Mouse (Mus musculus) kidney, adult 2 months (tissue): Measurements from ENCODE around the gene Carmil2. TPM values are rescaled to one million over a fixed set of nuclear protein-coding genes. Genes with fewer than 3 reads are reported as not detected.

Experiments
- DNase-seq: peaks from one replicate; pipeline ENCODE4 v3.0.0; 2021
- H3K27ac ChIP-seq: fragments of 200-500 bp; 2 replicates; pipeline ENCODE4 v1.5.1; 2012; ENCODE audit warnings: low read depth, low read length, control low read depth, inconsistent platforms; ENCODE audit not compliant: insufficient read depth
- H3K27me3 ChIP-seq: fragments of 200-500 bp; replicated peaks from 2 replicates; pipeline ENCODE4 v1.6.1; 2012; ENCODE audit warnings: mild to moderate bottlenecking, moderate library complexity, low read length, inconsistent platforms; ENCODE audit not compliant: control insufficient read depth, insufficient read depth
- H3K36me3 ChIP-seq: fragments of 200-500 bp; 2 replicates; pipeline ENCODE4 v1.6.1; 2012; ENCODE audit warnings: mild to moderate bottlenecking, moderate library complexity, low read length, inconsistent platforms; ENCODE audit not compliant: control insufficient read depth, insufficient read depth
- H3K4me1 ChIP-seq: fragments of 200-500 bp; 2 replicates; pipeline ENCODE4 v1.6.1; 2011; ENCODE audit warnings: low read length; ENCODE audit not compliant: control insufficient read depth, insufficient read depth
- H3K4me3 ChIP-seq: fragments of 200-500 bp; 2 replicates; pipeline ENCODE4 v1.5.1; 2011; ENCODE audit warnings: mild to moderate bottlenecking, low read depth, low read length, control low read depth; ENCODE audit not compliant: insufficient read depth
- CTCF ChIP-seq: fragments of 200-500 bp; conservative IDR thresholded peaks from 2 replicates; pipeline ENCODE4 v1.5.1; 2011; ENCODE audit warnings: low read depth, mild to moderate bottlenecking, control low read depth, low read length, moderate library complexity, mixed read lengths; ENCODE audit not compliant: insufficient read depth, insufficient read length
- POLR2A ChIP-seq: fragments of 200-500 bp; IDR thresholded peaks from one replicate; pipeline ENCODE4 v1.6.1; 2011; ENCODE audit warnings: low read depth, low read length, control low read depth
- WGBS: fragments of 180-500 bp; shearing (Covaris S2); methylation state at CpG from one replicate; pipeline ENCODE4 v1.1.7; 2018; 5-methylcytosine and 5-hydroxymethylcytosine counted together
- polyA plus RNA-seq: library from polyadenylated mRNA; depleted of rRNA; stranded (reverse); fragments of >200 nt; gene quantifications from 2 replicates; pipeline ENCODE4 v1.2.3, GENCODE M21; 2012; rRNA removed

Carmil2 gene
- polyA plus RNA-seq, 1 experiment, result 2.7 TPM

DNA sequence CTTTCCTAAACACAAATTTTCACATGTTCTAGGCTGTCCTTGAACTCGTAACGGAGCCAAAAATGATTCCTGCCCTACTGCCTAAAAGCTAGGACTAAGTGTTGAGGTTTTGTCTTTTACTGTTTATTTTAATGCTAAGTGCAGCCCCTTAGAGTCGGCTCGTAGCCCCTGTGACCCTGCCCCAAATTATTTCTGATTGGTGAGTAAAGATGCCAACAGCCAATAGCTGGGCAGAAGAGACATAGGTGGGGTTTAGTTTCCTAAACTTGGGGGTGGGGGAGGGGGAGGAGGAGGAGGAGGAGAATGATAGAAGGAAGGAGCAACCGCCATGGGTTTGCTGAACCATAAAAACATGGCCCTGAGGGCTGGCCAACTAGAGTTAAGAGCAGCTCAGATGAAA lies 39.7 kb downstream of the Carmil2 start:
- Histone ChIP-seq H3K4me3 (no peak overlapping the region), H3K27ac (no peak overlapping the region), H3K4me1 (0 out of 2 replicates have a peak, but pooled peaks cover 5% of the 10 kb centered on the region), H3K36me3 (no peaks in the 10 kb centered on the region), H3K27me3 (no peaks in the 10 kb centered on the region)
- 89% methylated on average over 5 of the region's 5 CpGs for WGBS
- no peak for DNase-seq
- no peak for TF ChIP-seq POLR2A
- no peak for TF ChIP-seq CTCF

DNA sequence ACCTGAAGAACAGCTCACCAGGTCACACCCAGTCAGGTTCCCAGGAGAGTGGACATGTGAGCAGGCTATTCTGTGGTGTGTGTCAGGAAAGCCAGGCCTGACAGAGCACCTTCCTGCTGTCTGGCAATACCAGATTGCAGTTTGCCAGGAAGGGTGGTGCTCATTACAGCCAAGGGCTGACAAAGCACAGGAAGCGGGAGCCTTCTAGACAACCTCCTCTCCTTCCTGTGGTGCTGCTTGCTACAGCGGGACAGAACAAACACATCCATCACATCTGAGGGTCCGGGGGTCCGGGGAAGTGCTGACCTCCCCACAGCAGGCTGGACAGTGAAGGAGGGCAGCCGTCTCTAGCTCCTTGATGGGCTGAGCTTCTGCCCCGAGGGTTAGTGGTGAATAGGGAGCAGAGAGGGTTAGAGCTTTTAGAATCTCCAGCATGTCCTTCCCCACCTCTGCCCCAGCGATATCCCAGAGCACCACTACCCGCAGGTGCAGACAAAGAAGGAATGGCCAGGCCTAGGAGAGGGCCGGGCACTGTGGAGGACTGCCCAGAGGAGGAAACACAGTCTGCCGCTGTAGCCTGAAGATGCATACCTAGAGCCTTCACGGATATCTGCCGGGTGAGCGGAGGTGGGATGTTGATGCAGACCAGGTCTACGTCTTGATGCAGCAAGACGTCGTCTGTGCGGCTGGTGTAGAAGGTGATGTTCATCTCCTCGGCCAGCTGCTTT lies 41.5 kb downstream of the Carmil2 start:
- Histone ChIP-seq H3K4me1 (0 out of 2 replicates have a peak, but pooled peaks cover 5% of the 10 kb centered on the region), H3K36me3 (no peaks in the 10 kb centered on the region), H3K4me3 (peak overlapping the region; percentile 15; the same call in 1 of the 2 replicates), H3K27me3 (no peaks in the 10 kb centered on the region), H3K27ac (peak overlapping the region; percentile 63)
- peak; percentile 90 for DNase-seq
- 68% methylated on average over 18 of the region's 18 CpGs for WGBS
- no peak for TF ChIP-seq POLR2A
- no peak for TF ChIP-seq CTCF

DNA sequence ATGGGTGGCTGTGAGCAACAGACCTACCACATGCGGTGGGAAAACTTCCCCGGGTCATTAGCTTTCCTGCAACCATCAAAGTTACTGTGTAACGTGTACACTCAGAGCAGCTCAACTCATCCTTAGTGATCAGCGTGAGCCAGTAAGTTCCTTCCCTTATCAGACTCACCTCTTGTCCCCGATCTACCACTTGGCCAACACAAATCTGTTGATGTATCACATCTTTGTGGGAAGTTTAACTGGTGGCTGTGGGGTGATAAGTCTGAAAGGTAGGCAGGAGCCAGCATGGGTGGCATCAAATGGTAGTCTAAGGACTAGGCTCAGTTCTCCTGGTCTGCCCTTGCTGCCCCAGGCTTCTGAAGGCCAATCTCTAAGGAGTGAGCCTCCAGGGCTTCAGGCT lies 46.1 kb downstream of the Carmil2 start:
- no peaks in the 10 kb centered on the region for H3K27me3 ChIP-seq
- no peaks in the 10 kb centered on the region for H3K36me3 ChIP-seq
- WGBS, result 56% methylated on average over 5 of the region's 5 CpGs
- no peak overlapping the region for H3K4me3 ChIP-seq
- H3K4me1 ChIP-seq, result no peaks in the 10 kb centered on the region
- DNase-seq, result no peak
- no peak overlapping the region for H3K27ac ChIP-seq
- no peak for TF ChIP-seq CTCF
- TF ChIP-seq POLR2A, result no peak

DNA sequence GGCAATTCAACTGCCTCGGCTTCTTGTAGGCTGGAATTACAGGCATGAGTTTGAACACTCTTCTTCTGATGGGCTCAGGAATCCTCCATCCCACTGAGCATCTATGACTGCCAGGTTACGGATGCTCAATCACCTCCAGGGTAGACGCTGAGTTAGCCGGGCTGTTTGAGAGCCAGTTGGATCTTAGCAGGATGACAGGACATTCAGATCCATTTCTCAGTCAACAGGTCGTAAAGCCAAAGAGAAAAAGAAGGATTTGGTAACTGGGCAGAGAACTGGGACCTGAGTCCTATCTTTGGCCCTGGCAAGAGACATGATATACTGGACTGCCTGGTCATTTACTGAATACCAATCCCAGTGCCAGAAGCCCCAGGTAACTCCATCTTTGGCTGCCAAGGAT lies 53.1 kb downstream of the Carmil2 start:
- Histone ChIP-seq H3K27ac (no peak overlapping the region), H3K36me3 (no peaks in the 10 kb centered on the region), H3K27me3 (no peaks in the 10 kb centered on the region), H3K4me1 (no peaks in the 10 kb centered on the region; the same call in 1 of the 2 replicates), H3K4me3 (no peak overlapping the region)
- DNase-seq, result no peak
- TF ChIP-seq CTCF (no peak), POLR2A (no peak)
- 80% methylated on average over 5 of the region's 5 CpGs for WGBS

DNA sequence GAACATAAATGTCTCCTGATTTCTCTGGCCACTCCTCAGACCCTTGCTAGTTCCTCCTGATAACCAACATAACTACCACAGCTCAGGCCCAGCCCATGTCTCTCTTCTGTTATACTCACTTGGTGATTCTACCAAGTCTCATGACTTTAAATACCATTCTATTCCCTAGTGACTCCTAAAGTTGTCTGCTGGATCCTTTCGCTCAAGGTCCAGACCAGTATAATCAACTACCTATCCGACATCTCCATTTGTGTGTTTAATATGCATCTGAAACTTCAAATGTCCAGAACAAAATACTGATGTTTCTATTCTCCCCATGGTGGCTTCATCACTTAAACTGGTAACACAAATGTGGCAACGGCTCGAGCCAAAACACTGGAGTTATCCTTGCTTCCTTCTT lies 57.2 kb downstream of the Carmil2 start:
- TF ChIP-seq POLR2A, result no peak
- TF ChIP-seq CTCF, result no peak
- H3K27me3 ChIP-seq, result no peaks in the 10 kb centered on the region
- H3K36me3 ChIP-seq, result no peaks in the 10 kb centered on the region
- 66% methylated on average over 4 of the region's 4 CpGs for WGBS
- DNase-seq, result peak; percentile 33
- peak overlapping the region; percentile 64 for H3K27ac ChIP-seq
- H3K4me3 ChIP-seq, result no peak overlapping the region
- H3K4me1 ChIP-seq, result peaks cover 11% of the 10 kb centered on the region

Other genes with a start within 250 kb of the Carmil2 start
- gene Tppp3, start 214.7 kb upstream of the Carmil2 start, polyA plus RNA-seq, result 11.9 and 19.3 TPM in 2 replicates
- gene Zdhhc1, start 189.4 kb upstream of the Carmil2 start, polyA plus RNA-seq, result 47.6 and 57.7 TPM in 2 replicates
- gene Hsd11b2, start 167.5 kb upstream of the Carmil2 start, polyA plus RNA-seq, result 310 and 336 TPM in 2 replicates
- gene Atp6v0d1, start 120.2 kb upstream of the Carmil2 start, polyA plus RNA-seq, result 161 and 182 TPM in 2 replicates
- gene Ripor1, start 81.0 kb upstream of the Carmil2 start, polyA plus RNA-seq, result 50.6 and 54.8 TPM in 2 replicates
- 13.3 and 16.7 TPM in 2 replicates for gene Ctcf, start 49.7 kb upstream of the Carmil2 start, polyA plus RNA-seq
- gene Agrp, start 48.9 kb upstream of the Carmil2 start, polyA plus RNA-seq, result 0.13 and 0.31 TPM in 2 replicates
- 39.9 and 44.4 TPM in 2 replicates for gene Acd, start 14.8 kb downstream of the Carmil2 start, polyA plus RNA-seq
- 18.7 and 20.8 TPM in 2 replicates for gene Pard6a, start 14.9 kb downstream of the Carmil2 start, polyA plus RNA-seq
- 0.10 and 0.19 TPM in 2 replicates for gene 4933405L10Rik, start 21.4 kb downstream of the Carmil2 start, polyA plus RNA-seq
- 6.8 and 7.6 TPM in 2 replicates for gene Enkd1, start 21.9 kb downstream of the Carmil2 start, polyA plus RNA-seq
- 7.5 and 7.8 TPM in 2 replicates for gene Gfod2, start 72.4 kb downstream of the Carmil2 start, polyA plus RNA-seq
- 22.1 and 24.8 TPM in 2 replicates for gene Ranbp10, start 141.1 kb downstream of the Carmil2 start, polyA plus RNA-seq
- 0.05 TPM in 1 of 2 replicates, not detected in the other for gene Tsnaxip1, start 141.5 kb downstream of the Carmil2 start, polyA plus RNA-seq
- 6.7 and 7.3 TPM in 2 replicates for gene Cenpt, start 167.0 kb downstream of the Carmil2 start, polyA plus RNA-seq
- gene Thap11, start 168.9 kb downstream of the Carmil2 start, polyA plus RNA-seq, result 41.5 and 45.3 TPM in 2 replicates
- gene Nutf2, start 174.3 kb downstream of the Carmil2 start, polyA plus RNA-seq, result 34.5 and 61.6 TPM in 2 replicates
- gene Edc4, start 194.6 kb downstream of the Carmil2 start, polyA plus RNA-seq, result 38.5 and 47.9 TPM in 2 replicates
- 0.77 and 1.1 TPM in 2 replicates for gene Nrn1l, start 207.3 kb downstream of the Carmil2 start, polyA plus RNA-seq
- 44.9 and 51.0 TPM in 2 replicates for gene Pskh1, start 214.2 kb downstream of the Carmil2 start, polyA plus RNA-seq
- 1.0 and 1.5 TPM in 2 replicates for gene Ctrl, start 247.6 kb downstream of the Carmil2 start, polyA plus RNA-seq